Mouse (Mus musculus) urinary bladder, postnatal 4 days (tissue): ENCODE data around the gene Pawr.

Experiments
- DNase-seq, 2 experiments: peaks; one replicate each; pipeline ENCODE4 v3.0.0; 2021 to 2022; ENCODE audit warnings: low spot score in 2 of 2

The Pawr gene

DNA sequence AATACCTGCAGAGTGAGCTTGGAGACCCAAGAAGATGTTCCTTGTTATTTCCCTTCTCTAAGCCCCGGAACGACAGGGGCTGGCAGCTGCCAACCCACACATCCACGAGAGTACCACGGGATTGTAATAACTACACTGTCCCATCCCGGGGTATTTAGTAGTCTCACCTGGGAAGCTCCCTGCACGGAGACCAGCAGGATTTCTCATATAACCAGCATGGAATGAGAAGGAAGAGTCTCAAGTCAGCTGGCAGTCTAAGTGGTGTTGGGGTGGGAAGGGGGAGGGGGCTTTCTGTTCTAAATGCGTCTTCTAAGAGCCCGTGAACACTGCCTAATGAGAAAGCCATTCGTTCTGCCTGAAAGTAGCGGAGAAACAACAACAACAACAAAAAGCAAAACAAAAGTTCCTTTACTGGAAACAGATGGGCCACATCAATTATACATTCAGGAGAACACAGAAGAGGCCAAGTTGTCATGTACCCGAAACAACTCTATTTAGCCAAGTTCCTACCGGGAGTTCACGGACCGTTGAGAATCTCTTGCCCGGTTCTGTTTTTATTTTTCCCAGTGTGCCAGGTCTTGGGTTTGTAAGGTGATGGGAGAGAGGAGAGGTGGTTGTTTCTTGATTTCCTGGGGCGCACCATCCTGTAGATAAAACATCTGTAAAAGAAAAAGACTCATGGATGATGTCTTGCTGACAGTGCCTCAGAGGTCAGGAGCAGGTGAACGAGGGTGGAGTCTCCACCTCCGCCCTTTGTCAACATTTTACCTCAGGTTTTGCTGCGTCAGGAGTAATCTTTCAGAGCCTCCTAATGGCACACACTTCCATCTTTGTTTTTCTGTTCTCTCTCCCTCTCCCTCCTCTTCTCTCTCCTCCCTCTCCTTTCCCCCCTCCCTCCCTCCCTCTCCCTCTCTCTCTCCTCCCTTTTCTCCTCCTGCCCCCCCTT lies 112.3 kb downstream of the Pawr start:
- no peak for DNase-seq

DNA sequence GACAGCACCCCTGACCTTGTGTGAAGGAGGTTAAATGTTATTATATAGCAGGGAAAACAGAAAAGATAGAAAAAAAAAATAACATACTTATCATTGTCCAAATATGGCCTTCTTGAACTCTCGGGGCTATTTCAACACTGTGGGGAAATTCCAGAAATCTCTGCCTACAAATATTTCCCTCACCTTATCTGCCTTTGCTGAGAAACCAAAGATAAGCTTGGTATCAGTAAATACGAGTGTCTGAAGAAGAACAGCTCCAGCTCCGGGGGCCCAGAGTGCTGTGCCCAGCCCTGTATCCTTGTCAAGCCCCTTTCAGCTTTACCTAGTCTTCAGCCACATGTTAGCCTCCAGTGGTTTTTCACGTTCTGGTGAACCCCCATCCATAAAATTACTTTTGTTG lies 113.2 kb downstream of the Pawr start:
- DNase-seq: no peak

DNA sequence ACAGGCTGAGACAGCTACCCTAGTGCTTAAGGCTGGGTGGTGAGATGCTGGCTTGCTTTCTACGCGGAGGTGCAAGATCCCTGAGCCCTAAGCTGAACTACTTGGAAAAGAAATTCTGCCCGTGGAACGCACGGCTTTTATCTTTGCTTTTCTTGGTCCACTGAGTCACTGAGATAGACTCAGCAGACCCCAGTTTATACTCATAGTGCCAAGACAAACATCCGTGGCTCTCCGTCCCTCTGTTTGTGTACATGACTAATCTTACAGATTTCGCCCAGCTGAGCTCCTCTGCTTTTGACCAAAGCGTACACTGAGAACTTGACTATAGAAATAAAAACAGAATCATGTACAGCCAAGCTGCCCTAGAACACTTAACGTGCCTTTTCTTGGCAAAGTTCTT lies 113.7 kb downstream of the Pawr start:
- peak in 1 of 2 experiments; percentile 44 for DNase-seq

DNA sequence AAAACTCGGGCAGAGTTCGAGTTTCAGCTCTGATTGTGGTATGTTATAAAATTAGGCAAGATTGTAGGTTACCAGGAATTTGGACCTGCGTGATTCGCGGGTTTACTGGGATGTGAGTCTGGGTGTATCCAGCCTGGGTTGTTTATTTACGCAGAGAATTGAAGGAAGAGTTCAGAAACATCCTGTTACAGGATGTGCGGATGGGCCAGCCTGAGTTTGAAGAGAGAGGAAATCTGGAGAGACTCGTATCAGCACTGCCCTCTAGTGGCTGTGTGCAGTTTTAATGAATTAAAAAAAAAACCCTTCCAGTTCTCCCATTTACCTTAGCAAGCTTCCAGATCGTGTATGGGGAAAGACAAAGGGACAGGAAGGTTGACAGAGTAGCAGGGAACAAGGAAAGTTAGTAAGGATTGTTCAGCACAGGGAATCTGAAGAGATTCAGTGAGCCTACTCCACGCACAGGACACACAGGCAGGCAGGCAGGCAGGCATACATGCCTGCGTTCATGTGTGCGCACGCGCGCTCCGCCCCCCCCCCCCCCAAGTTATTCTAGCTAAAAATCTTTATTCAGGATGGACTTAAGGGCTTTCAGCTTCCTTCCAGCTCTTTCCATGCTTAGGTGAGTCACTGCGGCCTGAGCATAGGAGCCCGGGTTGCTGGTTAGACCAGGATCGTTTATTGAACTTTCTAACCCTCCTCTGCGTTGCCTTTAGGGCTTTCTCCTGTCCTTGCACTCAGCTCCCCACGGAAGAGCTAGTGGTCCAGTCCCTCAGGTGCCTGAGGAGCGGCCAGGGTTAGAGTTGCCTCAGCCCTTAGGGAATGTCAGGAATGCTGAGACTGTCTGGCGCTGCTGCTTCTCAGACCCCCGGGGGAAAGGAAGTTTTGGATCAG lies 114.4 kb downstream of the Pawr start:
- peak; percentile 37 to 71 for DNase-seq

DNA sequence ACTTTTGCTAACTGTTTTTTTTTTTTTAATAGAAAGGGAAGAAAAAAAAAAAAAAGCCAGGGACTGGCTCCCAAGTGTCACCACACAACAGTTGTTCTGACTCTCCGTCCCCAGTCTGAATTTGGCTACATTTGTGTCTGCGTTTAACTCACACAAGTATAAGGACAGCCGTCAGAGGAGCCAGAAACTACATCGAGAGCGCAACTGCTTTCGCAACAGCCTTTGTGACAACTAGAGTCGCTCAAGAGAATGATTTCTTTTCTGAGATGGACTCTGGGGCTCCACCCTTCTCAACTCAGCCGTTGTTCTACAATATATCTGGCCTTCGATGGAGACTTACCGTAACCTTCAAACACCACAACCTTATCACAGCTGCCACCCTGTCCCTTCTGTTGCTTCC lies 115.3 kb downstream of the Pawr start:
- DNase-seq: peak in 1 of 2 experiments; percentile 25

DNA sequence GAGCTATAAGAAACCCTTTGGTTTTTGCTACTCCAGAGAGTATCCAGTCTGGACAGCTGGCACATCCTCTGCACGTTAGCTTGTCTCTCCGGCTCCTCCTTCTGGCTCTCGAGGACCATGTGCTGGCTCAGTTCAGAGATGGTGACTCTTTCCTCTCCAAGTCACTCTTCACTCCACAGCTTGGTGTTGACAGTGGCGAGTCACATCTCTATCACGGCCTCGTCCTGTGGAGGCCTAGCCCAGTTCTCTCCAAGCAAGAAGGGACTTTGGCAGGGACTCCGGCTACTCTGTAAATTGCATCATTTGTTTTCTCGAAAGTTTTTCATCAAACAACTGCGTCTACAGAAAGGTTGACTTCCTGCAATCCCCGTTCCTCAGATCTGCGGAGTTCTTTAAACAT lies 116.5 kb downstream of the Pawr start:
- DNase-seq: peak in 1 of 2 experiments; percentile 58

DNA sequence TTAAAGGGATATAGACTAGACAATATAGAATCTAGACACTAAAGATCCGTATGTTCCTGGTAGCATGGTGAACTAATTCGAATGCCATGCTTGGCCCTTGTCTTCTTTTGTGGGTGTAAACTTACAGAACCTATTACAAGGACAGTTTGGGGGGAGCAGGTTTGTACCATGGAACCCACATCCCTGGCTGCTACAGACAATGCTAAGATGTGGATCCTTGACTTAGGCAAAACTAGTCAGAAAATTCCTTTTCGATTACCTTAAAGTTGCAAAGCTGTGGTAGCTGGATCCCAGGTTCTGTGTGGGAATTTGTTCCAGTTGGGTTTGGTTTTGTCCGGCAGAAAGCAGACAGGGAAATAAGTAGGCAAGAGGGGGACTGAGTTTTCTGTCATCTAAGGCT lies 118.5 kb downstream of the Pawr start:
- peak in 1 of 2 experiments; percentile 22 for DNase-seq

DNA sequence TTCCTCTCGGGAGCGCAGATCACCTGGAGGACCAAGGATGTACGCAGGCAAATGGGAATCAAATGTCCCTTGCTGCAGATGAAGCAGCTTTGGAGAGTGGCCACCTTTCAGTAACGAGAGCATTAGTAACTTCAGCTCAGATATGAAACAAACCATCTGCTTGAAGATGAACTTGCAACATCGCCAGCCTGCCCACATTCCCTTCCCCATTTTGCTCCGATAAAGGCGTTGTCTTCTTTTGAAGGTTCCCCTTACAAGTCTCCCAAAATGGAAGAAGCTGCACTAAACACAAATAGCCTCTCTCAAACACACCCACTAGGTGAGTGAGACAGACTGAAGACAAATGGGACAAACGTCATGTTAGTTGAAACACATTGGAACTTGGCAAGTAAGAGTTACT lies 119.6 kb downstream of the Pawr start:
- no peak for DNase-seq

DNA sequence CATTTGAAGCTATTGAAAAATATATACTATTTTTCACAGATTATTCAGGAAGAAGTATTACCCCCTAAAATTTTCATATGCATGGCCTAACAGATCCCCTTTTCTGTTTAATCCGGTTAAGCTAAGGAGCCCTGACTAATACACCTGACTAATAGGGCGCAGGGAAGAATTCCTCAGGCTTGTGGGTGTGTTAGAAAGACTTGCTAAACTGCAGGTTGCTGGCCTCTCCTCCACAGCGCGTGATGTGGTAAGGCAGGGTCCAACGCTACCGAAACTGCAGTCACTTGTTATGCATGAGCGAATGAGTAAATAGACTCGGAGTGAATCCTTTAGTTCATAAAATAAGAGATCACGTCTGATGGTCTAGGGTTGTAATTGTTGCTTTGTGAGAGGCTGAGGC lies 120.5 kb downstream of the Pawr start:
- no peak for DNase-seq

DNA sequence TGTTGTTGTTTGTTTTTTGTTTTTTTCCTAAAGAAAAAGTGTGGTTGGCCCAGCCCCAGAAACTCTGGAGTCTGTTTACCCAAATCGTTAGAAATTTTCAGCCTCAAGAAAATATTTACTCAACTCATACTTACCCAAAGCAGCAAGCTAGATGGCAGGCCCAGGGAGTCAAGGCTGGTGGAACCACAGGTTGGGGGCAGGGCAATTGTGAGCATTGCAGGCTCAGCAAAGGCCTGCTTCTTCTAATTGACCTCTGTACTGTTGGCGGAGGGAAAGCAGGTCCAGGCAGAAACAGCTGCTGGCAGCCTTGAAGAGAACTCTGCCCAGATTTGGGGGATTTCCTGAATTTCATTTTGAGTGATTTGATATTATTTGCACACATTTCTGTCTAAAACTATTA lies 121.6 kb downstream of the Pawr start:
- DNase-seq: no peak

DNA sequence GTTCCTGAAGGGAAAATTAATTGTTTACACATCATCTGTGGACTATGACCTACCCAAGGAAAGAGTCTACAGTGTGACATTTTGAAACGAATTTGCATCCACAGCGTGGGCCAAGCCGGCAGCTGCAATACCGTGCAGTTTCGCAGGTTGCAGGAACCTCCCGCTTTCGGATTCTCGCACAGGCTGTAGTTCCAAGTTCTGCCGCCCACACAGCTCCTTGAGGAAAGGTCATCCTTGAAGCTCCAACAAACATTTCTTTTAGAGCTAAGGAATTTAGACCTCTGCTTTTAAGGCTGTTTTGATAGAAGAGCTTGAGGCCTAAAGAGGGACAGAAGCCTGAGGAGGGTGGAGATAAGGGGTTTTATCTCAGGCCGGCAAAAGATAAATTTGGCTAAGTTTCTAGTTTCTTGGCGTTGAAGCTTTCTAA lies 122.8 kb downstream of the Pawr start:
- peak in 1 of 2 experiments; percentile 33 for DNase-seq

DNA sequence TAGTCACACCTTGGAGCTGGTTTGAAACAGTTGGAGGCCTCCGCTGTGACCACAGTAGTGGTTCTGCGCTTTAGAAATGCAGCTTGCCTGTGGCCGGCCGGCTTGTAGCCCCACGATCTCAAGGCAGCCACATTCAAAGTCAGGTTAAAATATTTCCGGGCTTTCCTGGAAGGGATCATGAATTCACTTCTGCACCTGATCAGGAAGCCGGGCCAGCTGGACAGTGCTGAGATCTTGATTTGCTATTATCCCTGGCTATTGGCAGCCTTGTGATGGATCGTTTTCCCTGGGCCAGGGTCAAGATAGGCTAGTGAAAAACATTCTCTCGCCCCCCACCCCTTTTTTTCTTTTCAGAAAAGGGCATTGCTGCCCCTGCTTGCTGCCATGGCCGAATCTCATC lies 123.3 kb downstream of the Pawr start:
- DNase-seq: no peak

DNA sequence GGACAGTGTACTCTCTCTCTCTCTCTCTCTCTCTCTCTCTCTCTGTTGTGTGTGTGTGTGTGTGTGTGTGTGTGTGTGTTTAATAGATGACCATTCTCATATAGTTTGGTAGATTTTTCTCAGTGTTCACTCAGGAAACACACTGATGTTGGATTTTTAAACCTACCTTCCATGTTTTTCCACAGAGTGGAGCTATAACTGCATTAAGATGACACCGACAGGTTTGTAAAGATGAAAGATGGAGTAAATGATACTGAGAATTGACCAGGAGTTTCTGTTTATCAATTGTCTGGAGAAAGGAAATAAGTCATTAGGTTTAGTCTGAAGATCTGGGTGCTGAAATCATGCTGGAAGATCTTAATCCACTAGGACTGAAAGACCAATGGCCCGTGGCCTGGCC lies 124.0 kb downstream of the Pawr start:
- no peak for DNase-seq

DNA sequence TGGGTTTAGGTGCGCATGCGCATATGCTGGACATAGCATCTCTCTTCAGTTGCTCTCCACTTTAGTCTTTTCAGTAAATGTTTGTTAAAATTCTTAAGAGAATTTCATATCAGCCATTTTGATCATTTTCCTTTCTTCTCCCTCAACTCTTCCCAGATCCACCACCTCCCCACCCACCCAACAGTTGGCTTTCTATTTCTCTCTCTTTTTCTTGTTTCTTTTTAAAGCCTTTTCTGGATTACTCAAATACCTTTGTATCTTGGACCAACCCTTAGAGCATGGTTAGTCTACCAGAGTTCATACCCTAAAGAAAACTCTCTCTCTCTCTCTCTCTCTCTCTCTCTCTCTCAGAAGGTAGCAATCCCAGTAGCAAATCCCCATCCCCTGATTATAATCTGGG lies 125.1 kb downstream of the Pawr start:
- DNase-seq: no peak

DNA sequence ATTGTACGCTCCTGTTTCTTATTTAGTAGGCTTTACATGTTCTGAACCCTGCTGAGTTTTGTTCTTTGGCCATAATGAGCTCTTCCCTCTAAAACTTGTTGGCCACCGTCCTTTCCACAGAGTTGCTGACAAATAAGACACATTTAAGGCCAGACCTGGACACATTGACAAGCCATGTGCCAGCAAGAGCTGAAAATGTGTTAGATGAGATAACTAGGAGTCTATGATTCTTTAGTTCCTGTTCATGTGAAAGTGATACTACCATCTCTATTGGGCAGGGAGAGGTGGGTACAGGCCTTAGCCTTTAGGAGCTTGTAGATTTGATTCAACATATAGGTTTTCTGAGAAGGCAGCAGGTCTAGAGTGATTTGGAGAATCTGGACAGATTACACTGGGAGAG lies 129.9 kb downstream of the Pawr start:
- DNase-seq: no peak
